Mouse (Mus musculus): ENCODE results near the gene 2310030G06Rik. TPM values are rescaled to one million over a fixed set of nuclear protein-coding genes. Genes with fewer than 3 reads are reported as not detected.
A peak's percentile ranks its signal among the peaks of the same experiment; 100 is the strongest.

2310030G06Rik gene
- total RNA-seq, 2 experiments from 2014 or later: 5.1 to 5.4 TPM

- DNase-seq (ENCODE audit: low spot score in 2 of 2): no peak
Measured at GRCm38 (mm10) chr9:50745806-50746205, 530 bp downstream of the 2310030G06Rik start.

GRCm38 (mm10) chr9:50742744-50743143 lies 3.6 kb downstream of the 2310030G06Rik start:
- no peak for DNase-seq (ENCODE audit: low spot score in 2 of 2)

- DNase-seq (ENCODE audit: low spot score in 2 of 2): no peak
Measured at GRCm38 (mm10) chr9:50742261-50742660, 4.1 kb downstream of the 2310030G06Rik start.

GRCm38 (mm10) chr9:50740867-50741784 lies 5.2 kb downstream of the 2310030G06Rik start:
- DNase-seq (ENCODE audit: low spot score in 2 of 2): no peak

GRCm38 (mm10) chr9:50738914-50739870 lies 7.1 kb downstream of the 2310030G06Rik start, which contains the start of gene Dixdc1:
TSS of gene Dixdc1 (minus strand) at chr9:50739517.
- peak; percentile 90 to 92 for DNase-seq (ENCODE audit: low spot score in 2 of 2)

- peak; percentile 45 to 46 for DNase-seq (ENCODE audit: low spot score in 2 of 2)
Measured at GRCm38 (mm10) chr9:50734989-50735388, 11.3 kb downstream of the 2310030G06Rik start.

GRCm38 (mm10) chr9:50732560-50732959 lies 13.8 kb downstream of the 2310030G06Rik start:
- DNase-seq (ENCODE audit: low spot score in 2 of 2): no peak

GRCm38 (mm10) chr9:50729600-50729999 lies 16.7 kb downstream of the 2310030G06Rik start:
- no peak for DNase-seq (ENCODE audit: low spot score in 2 of 2)

GRCm38 (mm10) chr9:50727925-50728651 lies 18.2 kb downstream of the 2310030G06Rik start:
- DNase-seq (ENCODE audit: low spot score in 2 of 2): peak; percentile 51 to 54

GRCm38 (mm10) chr9:50727171-50727924 lies 19.0 kb downstream of the 2310030G06Rik start:
- no peak for DNase-seq (ENCODE audit: low spot score in 2 of 2)

- DNase-seq (ENCODE audit: low spot score in 2 of 2): no peak
Measured at GRCm38 (mm10) chr9:50725921-50726590, 20.3 kb downstream of the 2310030G06Rik start.

GRCm38 (mm10) chr9:50724661-50725330 lies 21.5 kb downstream of the 2310030G06Rik start:
- no peak for DNase-seq (ENCODE audit: low spot score in 2 of 2)

GRCm38 (mm10) chr9:50724147-50724546 lies 22.2 kb downstream of the 2310030G06Rik start:
- DNase-seq (ENCODE audit: low spot score in 2 of 2): no peak

GRCm38 (mm10) chr9:50723406-50723805 lies 22.9 kb downstream of the 2310030G06Rik start:
- peak; percentile 63 to 65 for DNase-seq (ENCODE audit: low spot score in 2 of 2)

- no peak for DNase-seq (ENCODE audit: low spot score in 2 of 2)
Measured at GRCm38 (mm10) chr9:50722451-50722911, 23.9 kb downstream of the 2310030G06Rik start.

GRCm38 (mm10) chr9:50721061-50721460 lies 25.3 kb downstream of the 2310030G06Rik start:
- no peak for DNase-seq (ENCODE audit: low spot score in 2 of 2)

- no peak for DNase-seq (ENCODE audit: low spot score in 2 of 2)
Measured at GRCm38 (mm10) chr9:50718878-50719277, 27.5 kb downstream of the 2310030G06Rik start.

- no peak for DNase-seq (ENCODE audit: low spot score in 2 of 2)
Measured at GRCm38 (mm10) chr9:50714188-50714587, 32.1 kb downstream of the 2310030G06Rik start.

GRCm38 (mm10) chr9:50711337-50711736 lies 35.0 kb downstream of the 2310030G06Rik start:
- DNase-seq (ENCODE audit: low spot score in 2 of 2): no peak
